Comparison of ENCODE assay signal across 8 mouse cellular contexts in genomic region chr12:108422858-108423631, GRCm38 (mm10). TPM values are rescaled to one million over a fixed set of nuclear protein-coding genes. Genes with fewer than 3 reads are reported as not detected.
DNase-seq lines count a peak whose midpoint lies in the region; ATAC-seq and TF ChIP-seq lines count a peak whose summit lies in the region.

No protein-coding gene starts in this region.

- H3K9ac ChIP-seq in embryonic facial prominence, embryonic 14.5 days (ENCODE audit: low read depth, low read length) = peak overlapping the region; percentile 90
- peak overlapping the region; percentile 84 for H3K9ac ChIP-seq in heart, embryonic 11.5 days (ENCODE audit: low read depth, low read length)
- H3K9ac ChIP-seq in kidney, embryonic 15.5 days = peak overlapping the region; percentile 87
- H3K9ac ChIP-seq in limb, embryonic 15.5 days = peak overlapping the region; percentile 85
- peak overlapping the region; percentile 89 for H3K9ac ChIP-seq in midbrain, postnatal 0 days (replicated peaks; ENCODE audit: low read length, poor library complexity, severe bottlenecking)
- peak overlapping the region; percentile 83 for H3K9ac ChIP-seq in stomach, embryonic 14.5 days (replicated peaks; ENCODE audit: low read depth, low read length)

- H3K36me3 ChIP-seq in embryonic facial prominence, embryonic 14.5 days (ENCODE audit: control insufficient read depth, insufficient read depth, low read length) = no peaks in the 10 kb centered on the region
- no peaks in the 10 kb centered on the region for H3K36me3 ChIP-seq in heart, embryonic 11.5 days (ENCODE audit: control insufficient read depth, insufficient read depth, low read length)
- no peaks in the 10 kb centered on the region for H3K36me3 ChIP-seq in kidney, embryonic 15.5 days
- H3K36me3 ChIP-seq in limb, embryonic 15.5 days = no peaks in the 10 kb centered on the region
- no peaks in the 10 kb centered on the region for H3K36me3 ChIP-seq in midbrain, postnatal 0 days (ENCODE audit: insufficient read depth, low read length)
- H3K36me3 ChIP-seq in stomach, embryonic 14.5 days (ENCODE audit: control insufficient read depth, insufficient read depth, low read length) = no peaks in the 10 kb centered on the region

- H3K27ac ChIP-seq in embryonic facial prominence, embryonic 14.5 days (replicated peaks; ENCODE audit: low read depth, low read length) = peak overlapping the region; percentile 86
- peak overlapping the region; percentile 67 for H3K27ac ChIP-seq in heart, embryonic 11.5 days (ENCODE audit: low read depth, low read length)
- H3K27ac ChIP-seq in kidney, embryonic 15.5 days = peak overlapping the region; percentile 90
- H3K27ac ChIP-seq in limb, embryonic 15.5 days = peak overlapping the region; percentile 89
- H3K27ac ChIP-seq in midbrain, postnatal 0 days (ENCODE audit: low read depth, low read length) = peak overlapping the region; percentile 87
- H3K27ac ChIP-seq in stomach, embryonic 14.5 days (ENCODE audit: low read length) = peak overlapping the region; percentile 73

- under 1% methylated on average over 18 of the region's 90 CpGs for WGBS in embryonic facial prominence, embryonic 14.5 days
- under 1% methylated on average over 82 of the region's 90 CpGs for WGBS in heart, embryonic 11.5 days (ENCODE audit: insufficient replicate concordance)
- under 1% methylated on average over 88 of the region's 90 CpGs for WGBS in kidney, embryonic 15.5 days
- under 1% methylated on average over 79 of the region's 90 CpGs for WGBS in limb, embryonic 15.5 days
- under 1% methylated on average over 64 of the region's 90 CpGs for WGBS in midbrain, postnatal 0 days
- under 1% methylated on average over 90 of the region's 90 CpGs for WGBS in stomach, embryonic 14.5 days

- no peaks in the 10 kb centered on the region for H3K27me3 ChIP-seq in embryonic facial prominence, embryonic 14.5 days (replicated peaks; ENCODE audit: control insufficient read depth, insufficient read depth, low read length)
- no peaks in the 10 kb centered on the region for H3K27me3 ChIP-seq in heart, embryonic 11.5 days (ENCODE audit: control insufficient read depth, insufficient read depth, low read length)
- no peaks in the 10 kb centered on the region; the same call in 1 of the 2 replicates for H3K27me3 ChIP-seq in kidney, embryonic 15.5 days
- H3K27me3 ChIP-seq in limb, embryonic 15.5 days = 0 out of 2 replicates have a peak, but pooled peaks cover 5% of the 10 kb centered on the region
- no peaks in the 10 kb centered on the region for H3K27me3 ChIP-seq in midbrain, postnatal 0 days (ENCODE audit: insufficient read depth, low read length)
- H3K27me3 ChIP-seq in stomach, embryonic 14.5 days (ENCODE audit: control insufficient read depth, insufficient read depth, low read length) = no peaks in the 10 kb centered on the region

- peaks cover 12% of the 10 kb centered on the region; the same call in 1 of the 2 replicates for H3K4me1 ChIP-seq in embryonic facial prominence, embryonic 14.5 days (ENCODE audit: control insufficient read depth, insufficient read depth, low read length)
- H3K4me1 ChIP-seq in heart, embryonic 11.5 days (ENCODE audit: control insufficient read depth, insufficient read depth, low read length) = no peaks in the 10 kb centered on the region; the same call in 1 of the 2 replicates
- peaks cover 17% of the 10 kb centered on the region for H3K4me1 ChIP-seq in kidney, embryonic 15.5 days
- peaks cover 8% of the 10 kb centered on the region for H3K4me1 ChIP-seq in limb, embryonic 15.5 days
- H3K4me1 ChIP-seq in midbrain, postnatal 0 days (ENCODE audit: insufficient read depth, low read length) = peaks cover 8% of the 10 kb centered on the region; the same call in 1 of the 2 replicates
- peaks cover 4% of the 10 kb centered on the region; the same call in 1 of the 2 replicates for H3K4me1 ChIP-seq in stomach, embryonic 14.5 days (ENCODE audit: control insufficient read depth, insufficient read depth, low read length)

- H3K4me3 ChIP-seq in embryonic facial prominence, embryonic 14.5 days (ENCODE audit: low read depth, low read length) = peak overlapping the region; percentile 78
- H3K4me3 ChIP-seq in heart, embryonic 11.5 days (ENCODE audit: low read depth, low read length) = peak overlapping the region; percentile 76
- H3K4me3 ChIP-seq in kidney, embryonic 15.5 days (replicated peaks) = peak overlapping the region; percentile 83
- peak overlapping the region; percentile 85 for H3K4me3 ChIP-seq in limb, embryonic 15.5 days
- H3K4me3 ChIP-seq in midbrain, postnatal 0 days (ENCODE audit: low read depth, low read length) = peak overlapping the region; percentile 88
- H3K4me3 ChIP-seq in stomach, embryonic 14.5 days (ENCODE audit: low read depth, low read length) = peak overlapping the region; percentile 81

- H3K9me3 ChIP-seq in embryonic facial prominence, embryonic 14.5 days (ENCODE audit: control insufficient read depth, low read length) = no peaks in the 10 kb centered on the region
- H3K9me3 ChIP-seq in heart, embryonic 11.5 days (replicated peaks; ENCODE audit: control insufficient read depth, low read length) = no peaks in the 10 kb centered on the region
- H3K9me3 ChIP-seq in kidney, embryonic 15.5 days (replicated peaks) = no peaks in the 10 kb centered on the region
- H3K9me3 ChIP-seq in limb, embryonic 15.5 days = no peaks in the 10 kb centered on the region
- no peaks in the 10 kb centered on the region for H3K9me3 ChIP-seq in midbrain, postnatal 0 days (ENCODE audit: low read length)
- H3K9me3 ChIP-seq in stomach, embryonic 14.5 days (ENCODE audit: control insufficient read depth, low read depth, low read length) = no peaks in the 10 kb centered on the region

- peak; percentile 18; the same call in 1 of the 2 replicates for TF ChIP-seq CTCF in midbrain, postnatal 0 days (IDR thresholded peaks at IDR 0.05)

- peak overlapping the region; percentile 77 for H3K4me2 ChIP-seq in embryonic facial prominence, embryonic 14.5 days (ENCODE audit: low read depth, low read length)
- peak overlapping the region; percentile 76 for H3K4me2 ChIP-seq in heart, embryonic 11.5 days
- peak overlapping the region; percentile 78 for H3K4me2 ChIP-seq in kidney, embryonic 15.5 days
- H3K4me2 ChIP-seq in limb, embryonic 15.5 days = peak overlapping the region; percentile 84
- H3K4me2 ChIP-seq in midbrain, postnatal 0 days (ENCODE audit: low read depth, low read length, poor library complexity, severe bottlenecking) = peak overlapping the region; percentile 68
- H3K4me2 ChIP-seq in stomach, embryonic 14.5 days (replicated peaks; ENCODE audit: low read depth, low read length) = peak overlapping the region; percentile 50

- DNase-seq in spleen, adult 18-20 months = peak; percentile 26 to 53
- DNase-seq in spleen, adult 12 weeks (ENCODE audit: low spot score) = no peak
- DNase-seq in embryonic facial prominence, embryonic 14.5 days (ENCODE audit: low spot score) = peak; percentile 88
- peak; percentile 84 for DNase-seq in midbrain, postnatal 0 days (ENCODE audit: low spot score)

- ATAC-seq in embryonic facial prominence, embryonic 14.5 days (ENCODE audit: low read depth) = peak; percentile 95
- ATAC-seq in heart, embryonic 11.5 days (replicated peaks; ENCODE audit: insufficient number of reproducible peaks, low FRiP score, low TSS enrichment) = peak; percentile 91
- peak; percentile 95 for ATAC-seq in kidney, embryonic 15.5 days (replicated peaks; ENCODE audit: low FRiP score)
- peak; percentile 89 for ATAC-seq in limb, embryonic 15.5 days (ENCODE audit: insufficient number of reproducible peaks, low FRiP score, low TSS enrichment, low read depth)
- ATAC-seq in midbrain, postnatal 0 days (ENCODE audit: low FRiP score) = peak; percentile 90
- peak; percentile 93 for ATAC-seq in stomach, embryonic 14.5 days (ENCODE audit: insufficient number of reproducible peaks, insufficient read depth, low FRiP score, low read depth)

RNA-seq across cellular contexts. Expression of gene Eml1, which starts 52.3 kb away (rescaled TPM):
- polyA plus RNA-seq in embryonic facial prominence, embryonic 14.5 days (2014; fragmentation: Nextera tagmentation; extraction: Ambion mirVana) = 62.3 and 62.8 TPM in 2 replicates
- polyA plus RNA-seq in heart, embryonic 11.5 days (2014; fragmentation: Nextera tagmentation; extraction: Ambion mirVana) = 48.3 and 48.7 TPM in 2 replicates
- 60.9 and 77.5 TPM in 2 replicates for polyA plus RNA-seq in kidney, embryonic 15.5 days (2015; fragmentation: Nextera tagmentation; extraction: Ambion mirVana)
- polyA plus RNA-seq in limb, embryonic 15.5 days (2015; fragmentation: Nextera tagmentation; extraction: Ambion mirVana) = 46.0 and 60.3 TPM in 2 replicates
- 43.9 and 52.0 TPM in 2 replicates for total RNA-seq in midbrain, postnatal 0 days (2014; rRNA removed)
- 34.0 and 37.4 TPM in 2 replicates for polyA plus RNA-seq in midbrain, postnatal 0 days (2015; fragmentation: Nextera tagmentation; extraction: Ambion mirVana)
- polyA plus RNA-seq in stomach, embryonic 14.5 days (2014; fragmentation: Nextera tagmentation; extraction: Ambion mirVana) = 68.6 and 75.8 TPM in 2 replicates
